Mouse (Mus musculus): ENCODE measurements around the gene Ube2j2.

The Ube2j2 gene

DNA sequence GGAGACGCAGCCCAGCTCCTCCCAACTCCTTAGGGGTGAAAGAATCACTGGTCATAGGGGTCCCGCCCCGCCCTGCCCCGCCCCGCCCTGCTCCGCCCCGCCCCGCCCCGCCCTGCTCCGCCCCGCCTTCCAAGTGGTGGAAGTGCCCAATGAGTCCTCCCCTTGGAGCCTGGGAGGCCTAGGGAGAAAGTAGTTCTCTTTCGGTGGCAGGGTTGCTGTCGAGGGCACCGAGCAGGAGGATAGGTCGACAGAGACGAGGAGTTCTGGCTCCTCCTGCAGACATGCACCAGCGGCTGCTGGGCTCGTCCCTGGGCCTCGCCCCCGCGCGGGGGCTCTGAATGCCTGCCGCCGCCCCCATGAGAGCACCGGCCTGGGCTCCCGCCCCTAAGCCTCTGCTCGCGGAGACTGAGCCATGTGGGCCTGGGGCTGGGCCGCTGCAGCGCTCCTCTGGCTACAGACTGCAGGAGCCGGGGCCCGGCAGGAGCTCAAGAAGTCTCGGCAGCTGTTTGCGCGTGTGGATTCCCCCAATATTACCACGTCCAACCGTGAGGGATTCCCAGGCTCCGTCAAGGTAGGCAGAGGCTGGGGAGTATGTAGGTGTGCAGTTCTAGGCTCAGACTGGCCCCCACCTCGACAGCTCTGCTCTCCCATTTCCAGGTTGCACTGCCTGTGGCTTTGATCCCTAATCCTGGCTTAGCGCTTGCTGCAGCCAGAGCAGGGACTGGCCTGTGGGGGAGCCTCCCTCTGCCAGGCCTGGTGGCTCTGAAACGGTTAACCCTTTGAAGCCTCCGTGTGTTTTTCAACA lies 18.7 kb downstream of the Ube2j2 start, which contains the start of gene C1qtnf12:
C1qtnf12 (plus strand) TSS at position 152 of the 805 bp plus-strand sequence.
- ATAC-seq (ENCODE audit: insufficient number of reproducible peaks, low FRiP score, low TSS enrichment): peak; percentile 23; the same call in 1 of the 2 replicates

DNA sequence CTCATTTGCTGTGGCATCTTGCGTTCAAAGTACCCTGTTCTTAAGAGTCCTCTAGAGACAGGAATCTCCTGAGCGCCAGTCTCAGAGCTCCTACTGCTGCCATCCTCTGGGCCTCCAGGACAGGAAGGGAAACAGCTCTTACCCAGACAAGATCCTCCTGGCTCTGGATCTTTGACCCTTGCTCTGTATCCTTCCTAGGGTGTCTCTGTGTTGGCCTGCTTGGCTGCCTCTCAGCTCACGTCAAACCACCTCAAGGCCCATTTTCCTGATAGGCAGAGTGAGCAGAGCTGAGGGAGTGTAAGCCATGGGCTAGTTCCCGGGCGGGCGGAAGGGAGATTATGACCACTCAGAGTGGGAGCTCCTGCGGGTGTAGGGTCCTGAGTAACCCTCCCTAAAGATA lies 19.5 kb downstream of the Ube2j2 start:
- no peak for ATAC-seq (ENCODE audit: insufficient number of reproducible peaks, low FRiP score, low TSS enrichment)

DNA sequence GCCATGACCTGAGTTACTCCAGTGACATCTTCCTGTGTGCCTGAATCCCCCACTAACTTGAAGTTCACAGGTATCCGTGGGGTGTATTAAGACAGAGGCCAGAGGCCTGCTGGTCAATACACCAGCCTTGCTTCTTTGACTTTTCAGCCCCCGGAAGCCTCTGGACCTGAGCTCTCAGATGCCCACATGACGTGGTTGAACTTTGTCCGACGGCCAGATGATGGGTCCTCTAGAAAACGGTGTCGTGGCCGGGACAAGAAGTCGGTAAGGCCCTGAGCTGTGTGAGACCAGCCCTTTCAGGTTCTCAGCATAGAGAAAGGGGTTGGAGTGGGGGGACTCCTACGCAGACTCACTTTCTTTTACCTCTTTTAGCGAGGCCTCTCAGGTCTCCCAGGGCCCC lies 20.8 kb downstream of the Ube2j2 start:
- ATAC-seq (ENCODE audit: insufficient number of reproducible peaks, low FRiP score, low TSS enrichment): no peak

- ATAC-seq (ENCODE audit: insufficient number of reproducible peaks, low FRiP score, low TSS enrichment): no peak
Observed at GRCm38 (mm10) chr4:155969043-155969653, 25.5 kb downstream of the Ube2j2 start.

DNA sequence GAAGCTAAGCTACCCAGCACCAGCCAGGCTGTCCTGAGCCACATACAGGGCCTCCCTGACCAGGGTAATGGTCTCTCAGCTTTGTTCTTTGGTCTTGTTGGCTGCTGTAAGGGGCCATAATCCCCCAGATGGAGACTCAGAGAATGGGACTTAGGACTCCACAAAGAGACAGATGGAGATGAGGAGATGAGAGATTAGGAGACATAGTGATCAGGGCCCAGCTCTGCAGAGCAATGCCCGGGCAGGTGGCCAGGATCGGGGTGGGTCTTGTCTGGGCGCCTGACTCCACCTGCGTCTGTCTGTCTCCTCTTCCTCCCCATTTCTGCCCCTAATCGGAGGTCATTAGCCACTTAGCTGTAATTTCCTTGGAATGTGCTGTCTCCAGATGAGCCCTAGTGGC lies 26.7 kb downstream of the Ube2j2 start:
- no peak for ATAC-seq (ENCODE audit: insufficient number of reproducible peaks, low FRiP score, low TSS enrichment)

DNA sequence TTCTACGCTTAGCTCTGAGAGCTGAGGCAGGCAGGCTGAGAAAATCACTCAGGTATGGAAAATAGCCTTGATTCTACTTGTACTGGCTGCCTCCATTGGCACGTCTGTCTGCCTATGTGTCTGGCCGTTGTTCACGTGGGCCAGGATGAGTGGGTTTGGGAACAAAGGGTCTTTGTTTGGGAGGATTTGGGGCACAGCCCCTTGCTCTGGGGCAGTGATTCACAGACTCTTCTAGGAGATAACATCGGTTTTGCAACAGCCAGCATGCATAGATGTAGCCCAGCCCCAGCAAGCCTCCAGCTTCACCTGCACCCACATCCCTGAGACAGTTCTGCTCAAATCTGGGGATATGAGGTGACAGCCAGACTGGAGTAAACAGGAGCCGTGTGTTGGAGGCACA lies 29.0 kb downstream of the Ube2j2 start:
- no peak for ATAC-seq (ENCODE audit: insufficient number of reproducible peaks, low FRiP score, low TSS enrichment)

DNA sequence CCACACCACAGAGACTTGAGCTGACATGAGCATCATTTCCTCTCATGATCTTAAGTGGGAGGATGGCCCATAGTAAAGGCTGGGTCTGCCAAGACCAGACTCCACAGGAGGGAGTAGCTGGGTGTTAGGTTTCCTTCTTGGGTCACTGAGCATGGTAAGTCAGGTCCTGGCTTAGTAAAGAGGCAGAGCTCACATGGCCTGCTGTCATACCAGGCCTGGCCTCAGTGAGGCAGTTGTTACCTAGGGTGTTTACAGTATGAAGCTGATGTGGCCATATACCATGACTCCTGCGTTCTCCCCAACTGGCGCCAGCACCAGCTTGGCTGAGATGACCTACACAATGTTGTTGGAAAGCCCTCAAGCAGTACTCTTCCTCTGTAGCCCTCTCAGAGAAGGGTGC lies 29.6 kb downstream of the Ube2j2 start:
- ATAC-seq (ENCODE audit: insufficient number of reproducible peaks, low FRiP score, low TSS enrichment): no peak

DNA sequence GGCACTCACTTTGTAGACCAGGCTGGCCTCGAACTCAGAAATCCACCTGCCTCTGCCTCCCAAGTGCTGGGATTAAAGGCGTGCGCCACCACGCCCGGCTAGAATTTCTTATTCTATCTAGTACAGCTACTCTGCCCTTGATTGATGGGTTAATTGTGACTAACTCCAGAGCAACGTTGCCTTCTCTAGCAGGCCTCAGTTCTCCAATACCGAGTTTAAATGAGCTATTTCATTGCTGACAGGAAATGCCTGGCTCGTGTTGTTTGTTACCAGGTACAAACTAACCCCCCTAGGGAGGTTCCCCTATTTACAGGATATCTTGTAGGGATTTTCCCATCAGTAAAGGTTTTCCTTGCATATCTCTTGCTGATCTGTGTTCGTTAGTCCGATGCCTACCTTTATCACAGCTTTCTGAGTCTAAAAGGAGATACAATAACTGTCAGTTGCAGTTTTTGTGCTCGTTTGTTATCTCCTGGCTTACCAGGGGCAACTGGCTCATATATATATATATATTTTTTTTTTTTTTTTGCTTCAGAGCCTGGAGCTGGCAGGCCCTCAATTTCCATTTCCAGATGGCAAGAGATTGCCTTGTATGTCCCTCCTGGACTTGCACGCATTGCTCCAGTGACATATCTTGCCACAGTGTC lies 37.9 kb downstream of the Ube2j2 start:
- no peak for ATAC-seq (ENCODE audit: insufficient number of reproducible peaks, low FRiP score, low TSS enrichment)

GRCm38 (mm10) chr4:155983788-155984187 lies 40.2 kb downstream of the Ube2j2 start:
- no peak for ATAC-seq (ENCODE audit: insufficient number of reproducible peaks, low FRiP score, low TSS enrichment)

- ATAC-seq (ENCODE audit: insufficient number of reproducible peaks, low FRiP score, low TSS enrichment): no peak
Observed at GRCm38 (mm10) chr4:155991211-155991907, 47.7 kb downstream of the Ube2j2 start.

DNA sequence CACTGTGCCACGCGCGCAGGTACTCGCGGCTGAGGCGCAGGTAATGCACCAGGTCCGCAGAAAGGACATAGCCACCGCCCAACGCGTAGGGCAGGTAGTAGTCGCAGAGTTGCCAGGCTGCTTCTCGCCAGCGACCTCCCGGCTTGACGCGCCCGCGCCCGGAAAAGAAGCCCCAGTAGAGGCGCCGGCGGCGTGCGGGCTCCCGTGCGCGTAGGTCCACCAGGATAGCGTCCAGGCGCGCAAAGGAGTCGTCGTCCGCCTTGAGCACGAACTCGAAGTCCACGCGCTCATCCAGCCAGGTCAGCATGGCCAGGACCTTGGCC lies 48.2 kb downstream of the Ube2j2 start:
- no peak for ATAC-seq (ENCODE audit: insufficient number of reproducible peaks, low FRiP score, low TSS enrichment)

DNA sequence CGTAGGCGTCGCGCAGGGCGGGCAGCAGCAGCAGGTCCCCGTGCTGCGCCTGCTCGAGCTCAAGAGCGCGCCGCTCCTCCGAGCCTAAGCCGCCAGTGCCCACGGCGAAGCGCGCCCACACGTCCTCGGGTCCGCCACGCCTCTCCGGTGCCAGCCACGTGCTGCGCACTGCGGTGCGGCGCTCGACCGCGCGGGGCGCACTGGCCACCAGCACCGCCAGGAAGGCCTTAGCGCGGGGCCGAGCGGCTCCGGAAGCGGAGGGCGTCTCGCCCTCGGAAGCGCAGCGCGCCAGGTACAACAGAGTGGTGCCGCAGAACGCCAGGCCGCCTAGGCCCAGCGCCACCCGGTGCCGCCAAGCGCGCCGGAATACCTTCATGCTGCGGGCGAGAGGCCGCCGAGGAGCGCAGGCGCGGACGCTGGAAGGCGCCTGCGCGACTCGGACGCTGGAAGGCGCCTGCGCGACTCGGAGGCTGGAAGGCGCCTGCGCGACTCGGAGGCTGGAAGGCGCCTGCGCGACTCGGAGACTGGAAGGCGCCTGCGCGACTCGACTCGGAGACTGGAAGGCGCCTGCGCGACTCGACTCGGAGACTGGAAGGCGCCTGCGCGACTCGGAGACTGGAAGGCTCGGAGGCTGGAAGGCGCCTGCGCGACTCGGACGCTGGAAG lies 48.7 kb downstream of the Ube2j2 start, which contains the start of the genes B3galt6 and Sdf4:
B3galt6 (minus strand) TSS at position 409 of the 665 bp plus-strand sequence.
Sdf4 (plus strand) TSS at position 632 of the 665 bp plus-strand sequence.
- peak; percentile 79 for ATAC-seq (ENCODE audit: insufficient number of reproducible peaks, low FRiP score, low TSS enrichment)

- ATAC-seq (ENCODE audit: insufficient number of reproducible peaks, low FRiP score, low TSS enrichment): peak; percentile 83
Observed at GRCm38 (mm10) chr4:155992906-155993547, 49.4 kb downstream of the Ube2j2 start.

DNA sequence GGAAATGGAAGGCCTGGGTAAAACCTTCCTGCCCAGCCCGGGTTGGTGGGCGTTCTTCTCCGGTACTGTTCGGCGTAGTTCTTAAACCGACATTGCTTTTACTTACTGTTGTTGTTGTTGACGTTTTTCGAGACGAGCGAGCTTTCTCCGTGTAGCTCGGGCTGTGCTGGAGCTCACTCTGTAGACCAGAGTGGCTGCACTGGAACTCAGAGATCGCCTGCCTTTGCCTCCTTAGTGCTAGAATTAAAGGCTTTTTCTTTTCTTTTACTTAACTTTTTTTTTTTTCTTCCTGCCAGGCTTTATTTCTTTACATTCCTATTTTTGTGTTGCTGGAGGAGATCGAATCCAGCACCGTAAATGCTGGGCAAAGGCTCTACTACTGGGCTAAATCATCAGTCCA lies 50.0 kb downstream of the Ube2j2 start:
- no peak for ATAC-seq (ENCODE audit: insufficient number of reproducible peaks, low FRiP score, low TSS enrichment)

DNA sequence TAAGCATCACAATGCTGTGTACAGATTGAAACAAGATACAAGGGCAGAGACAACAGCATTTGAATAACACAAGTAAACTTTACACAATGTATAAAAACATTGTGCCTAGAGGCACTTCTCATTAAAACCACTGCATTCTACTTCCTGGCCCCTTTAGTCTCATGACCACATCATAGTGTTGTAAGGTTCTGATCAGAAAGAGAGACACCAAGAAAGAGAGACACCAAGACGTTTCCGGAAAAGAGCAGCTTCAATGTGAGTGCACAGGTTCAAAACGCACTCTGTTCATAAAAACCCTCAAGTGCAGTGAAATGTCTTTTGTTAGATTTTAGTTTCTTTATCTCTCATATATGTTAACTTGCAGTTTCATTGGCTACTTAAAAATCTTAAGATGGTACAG lies 60.5 kb downstream of the Ube2j2 start:
- ATAC-seq (ENCODE audit: insufficient number of reproducible peaks, low FRiP score, low TSS enrichment): no peak

DNA sequence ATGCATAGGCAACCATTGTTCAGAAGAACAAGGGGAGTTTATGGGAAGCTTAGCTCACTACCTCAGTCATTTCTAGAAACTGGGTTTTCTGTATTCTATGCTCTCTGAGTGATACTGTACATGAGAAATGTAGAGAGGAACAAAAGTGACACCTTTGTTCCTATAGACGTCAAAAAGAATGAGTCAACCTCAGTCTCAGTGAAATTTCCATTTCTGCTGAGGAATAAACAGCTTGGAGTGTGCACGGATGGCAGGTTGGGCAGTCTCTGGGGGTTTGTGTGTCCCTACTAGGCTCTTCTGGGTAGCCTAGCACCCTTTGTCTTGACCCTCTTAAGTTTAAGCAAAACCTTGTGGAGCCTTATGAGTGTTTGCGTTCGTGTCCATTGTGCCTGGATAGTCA lies 64.7 kb downstream of the Ube2j2 start:
- no peak for ATAC-seq (ENCODE audit: insufficient number of reproducible peaks, low FRiP score, low TSS enrichment)

Data from cerebellum, adult (tissue).